Mouse (Mus musculus): ENCODE data around the gene Kcnj15.

GRCm38 (mm10) chr16:95307823-95308360 is 50.5 kb downstream of the Kcnj15 start:
- TF ChIP-seq CTCF (conservative IDR thresholded peaks at IDR 0.05; ENCODE audit: low read length): no peak
- no peak for TF ChIP-seq NANOG (IDR thresholded peaks at IDR 0.05; ENCODE audit: borderline replicate concordance, low read length)

Data from E14TG2a.4 (cell line).